Mouse (Mus musculus) ES-Bruce4 (cell line): ENCODE measurements around the gene Ttll6.

Source experiments
- CTCF ChIP-seq: IDR thresholded peaks from one replicate; pipeline ENCODE4 v1.8.1; 2011; ENCODE audit warnings: low read depth, low read length
- EP300 ChIP-seq: IDR thresholded peaks from 2 replicates; pipeline ENCODE4 v1.6.1; 2011; ENCODE audit warnings: low read depth, low read length; ENCODE audit not compliant: insufficient read depth
- POLR2A ChIP-seq: IDR thresholded peaks from one replicate; pipeline ENCODE4 v1.8.1; 2011; ENCODE audit warnings: low read length; ENCODE audit not compliant: insufficient read depth

DNA sequence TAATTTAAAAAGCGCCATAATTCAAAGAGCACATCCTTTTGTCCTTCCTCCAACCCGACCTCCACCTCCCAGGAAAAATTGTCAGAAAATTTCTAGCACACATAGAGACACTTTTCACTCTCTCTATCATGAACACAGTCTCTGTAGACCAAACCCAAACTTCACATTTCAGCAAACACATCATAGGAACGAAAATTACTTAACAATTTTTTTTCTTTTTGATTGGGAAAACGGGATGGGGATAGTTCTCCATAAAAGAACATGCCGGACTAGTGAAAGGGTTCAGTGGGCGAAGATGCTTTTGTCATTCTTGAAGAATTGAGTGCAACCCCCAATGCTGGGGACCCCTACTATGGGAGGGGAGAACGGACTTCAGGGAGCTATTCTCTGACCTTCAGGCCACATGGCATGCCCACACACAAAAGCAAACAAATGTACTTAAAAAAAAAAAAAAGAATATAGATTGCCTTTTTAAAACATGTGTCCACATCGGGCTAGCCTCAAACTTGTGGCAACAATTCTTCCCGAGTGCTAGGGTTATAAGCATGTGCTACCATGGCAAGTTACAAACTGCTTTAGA lies 42.5 kb downstream of the Ttll6 start:
- TF ChIP-seq CTCF (no peak), POLR2A (no peak), EP300 (no peak)
